ENCODE assay signal across 8 mouse cellular contexts in genomic region chr16:4606431-4607084, GRCm38 (mm10). TPM values are rescaled to one million over a fixed set of nuclear protein-coding genes. Genes with fewer than 3 reads are reported as not detected.
DNase-seq lines count a peak whose midpoint lies in the region; ATAC-seq and TF ChIP-seq lines count a peak whose summit lies in the region.

No protein-coding gene starts in this region.

- ATAC-seq in heart, embryonic 11.5 days (replicated peaks; ENCODE audit: insufficient number of reproducible peaks, low FRiP score, low TSS enrichment): no peak
- peak; percentile 62 for ATAC-seq in lung, postnatal 0 days

- peaks cover 9% of the 10 kb centered on the region for H3K36me3 ChIP-seq in heart, embryonic 11.5 days (ENCODE audit: control insufficient read depth, insufficient read depth, low read length)
- 0 out of 2 replicates have a peak, but pooled peaks cover 5% of the 10 kb centered on the region for H3K36me3 ChIP-seq in lung, postnatal 0 days (ENCODE audit: insufficient read depth, low read length)

- no peaks in the 10 kb centered on the region for H3K27me3 ChIP-seq in heart, embryonic 11.5 days (ENCODE audit: control insufficient read depth, insufficient read depth, low read length)
- H3K27me3 ChIP-seq in lung, postnatal 0 days (replicated peaks; ENCODE audit: insufficient read depth, low read length): no peaks in the 10 kb centered on the region

- peak; percentile 78 for TF ChIP-seq CTCF in lung, postnatal 0 days (IDR thresholded peaks at IDR 0.05)

- peak overlapping the region; percentile 16 for H3K4me2 ChIP-seq in heart, embryonic 11.5 days
- H3K4me2 ChIP-seq in lung, postnatal 0 days (replicated peaks; ENCODE audit: low read depth, low read length): no peak overlapping the region

- H3K27ac ChIP-seq in heart, embryonic 11.5 days (ENCODE audit: low read depth, low read length): peak overlapping the region; percentile 76
- H3K27ac ChIP-seq in lung, postnatal 0 days (ENCODE audit: low read length): peak overlapping the region; percentile 64

- no peak overlapping the region for H3K4me3 ChIP-seq in heart, embryonic 11.5 days (ENCODE audit: low read depth, low read length)
- H3K4me3 ChIP-seq in lung, postnatal 0 days (ENCODE audit: low read depth, low read length): no peak overlapping the region

- H3K4me1 ChIP-seq in heart, embryonic 11.5 days (ENCODE audit: control insufficient read depth, insufficient read depth, low read length): peaks cover 65% of the 10 kb centered on the region
- peaks cover 28% of the 10 kb centered on the region; the same call in 1 of the 2 replicates for H3K4me1 ChIP-seq in lung, postnatal 0 days (ENCODE audit: insufficient read depth, low read depth, low read length)

- no peaks in the 10 kb centered on the region for H3K9me3 ChIP-seq in heart, embryonic 11.5 days (replicated peaks; ENCODE audit: control insufficient read depth, low read length)
- H3K9me3 ChIP-seq in lung, postnatal 0 days (ENCODE audit: low read length): no peaks in the 10 kb centered on the region

- 0 out of 2 replicates have a peak overlapping the region, but pooled peaks have one; percentile 17 for H3K9ac ChIP-seq in heart, embryonic 11.5 days (ENCODE audit: low read depth, low read length)
- no peak overlapping the region for H3K9ac ChIP-seq in lung, postnatal 0 days (replicated peaks; ENCODE audit: low read depth)

- WGBS in heart, embryonic 11.5 days (ENCODE audit: insufficient replicate concordance): 17% methylated on average over 5 of the region's 5 CpGs
- 7% methylated on average over 5 of the region's 5 CpGs for WGBS in lung, postnatal 0 days

- peak; percentile 74 for TF ChIP-seq EP300 in lung, postnatal 0 days (IDR thresholded peaks at IDR 0.05)

- peak; percentile 52 to 58 for DNase-seq in layer of hippocampus, postnatal 10 days (ENCODE audit: low spot score in 2 of 2)
- DNase-seq in layer of hippocampus, adult 11-12 months (ENCODE audit: low spot score): no peak
- DNase-seq in cerebellum, postnatal 14 days: peak; percentile 60 to 77
- DNase-seq in kidney, adult 8-10 months: peak; percentile 74 to 80
- peak; percentile 76 for DNase-seq in lung, postnatal 0 days (ENCODE audit: low spot score)
- peak; percentile 52 for DNase-seq in skeletal muscle tissue, adult 2 months (ENCODE audit: low read depth, low spot score)
- DNase-seq in thymus, postnatal 25 days: no peak

RNA-seq across cellular contexts. Expression of gene Glis2, which starts 12.0 kb away (rescaled TPM):
- 10 to 100 TPM; 23.8 to 26.5 TPM for total RNA-seq in layer of hippocampus, postnatal 10 days (2021)
- polyA plus RNA-seq in heart, embryonic 11.5 days (2014; fragmentation: Nextera tagmentation; extraction: Ambion mirVana): 19.3 and 23.3 TPM in 2 replicates
- 20.7 and 26.5 TPM in 2 replicates for polyA plus RNA-seq in lung, postnatal 0 days (2015; fragmentation: Nextera tagmentation; extraction: Ambion mirVana)

RNA-seq across cellular contexts. Expression of gene Pam16, which starts 18.2 kb away (rescaled TPM):
- 10 to 100 TPM; 71.0 to 77.1 TPM for total RNA-seq in layer of hippocampus, postnatal 10 days (2021)
- 119 and 134 TPM in 2 replicates for polyA plus RNA-seq in heart, embryonic 11.5 days (2014; fragmentation: Nextera tagmentation; extraction: Ambion mirVana)
- 76.2 and 78.4 TPM in 2 replicates for polyA plus RNA-seq in lung, postnatal 0 days (2015; fragmentation: Nextera tagmentation; extraction: Ambion mirVana)

RNA-seq across cellular contexts. Expression of gene Vasn, which starts 33.2 kb away (rescaled TPM):
- total RNA-seq in layer of hippocampus, postnatal 10 days (2021): 1 to 10 TPM; 5.1 to 5.7 TPM
- 9.5 and 10.6 TPM in 2 replicates for polyA plus RNA-seq in heart, embryonic 11.5 days (2014; fragmentation: Nextera tagmentation; extraction: Ambion mirVana)
- 17.4 and 18.0 TPM in 2 replicates for polyA plus RNA-seq in lung, postnatal 0 days (2015; fragmentation: Nextera tagmentation; extraction: Ambion mirVana)

RNA-seq across cellular contexts. Expression of gene Dnaja3, which starts 33.2 kb away (rescaled TPM):
- 10 to 100 TPM; 52.7 to 55.1 TPM for total RNA-seq in layer of hippocampus, postnatal 10 days (2021)
- polyA plus RNA-seq in heart, embryonic 11.5 days (2014; fragmentation: Nextera tagmentation; extraction: Ambion mirVana): 63.6 and 72.6 TPM in 2 replicates
- 37.8 and 38.9 TPM in 2 replicates for polyA plus RNA-seq in lung, postnatal 0 days (2015; fragmentation: Nextera tagmentation; extraction: Ambion mirVana)

RNA-seq across cellular contexts. Expression of gene Tfap4, which starts 46.9 kb away (rescaled TPM):
- total RNA-seq in layer of hippocampus, postnatal 10 days (2021): 1 to 10 TPM; 4.2 to 4.3 TPM
- 7.3 and 9.4 TPM in 2 replicates for polyA plus RNA-seq in heart, embryonic 11.5 days (2014; fragmentation: Nextera tagmentation; extraction: Ambion mirVana)
- polyA plus RNA-seq in lung, postnatal 0 days (2015; fragmentation: Nextera tagmentation; extraction: Ambion mirVana): 5.7 and 6.4 TPM in 2 replicates

Comparison
In these comparisons a context has a peak if more than half of its experiments do, and no peak if none do; other contexts are left out.
1. DNase-seq: peak in layer of hippocampus, postnatal 10 days (2 of 2), cerebellum, postnatal 14 days (2 of 2), kidney, adult 8-10 months (2 of 2), lung, postnatal 0 days (single experiment) and skeletal muscle tissue, adult 2 months (single experiment); none in layer of hippocampus, adult 11-12 months (single experiment) and thymus, postnatal 25 days (single experiment).